Mouse (Mus musculus) lung, postnatal 0 days (tissue): ENCODE results near the gene Alox12.

ENCODE experiments used
- CTCF ChIP-seq: IDR thresholded peaks from 2 replicates; pipeline ENCODE4 v1.5.1; 2016; ENCODE audit warnings: antibody characterized with exemption, mild to moderate bottlenecking
- EP300 ChIP-seq: IDR thresholded peaks from 2 replicates; pipeline ENCODE4 v1.6.1; 2016; ENCODE audit warnings: antibody characterized with exemption, mild to moderate bottlenecking, control low read depth

DNA sequence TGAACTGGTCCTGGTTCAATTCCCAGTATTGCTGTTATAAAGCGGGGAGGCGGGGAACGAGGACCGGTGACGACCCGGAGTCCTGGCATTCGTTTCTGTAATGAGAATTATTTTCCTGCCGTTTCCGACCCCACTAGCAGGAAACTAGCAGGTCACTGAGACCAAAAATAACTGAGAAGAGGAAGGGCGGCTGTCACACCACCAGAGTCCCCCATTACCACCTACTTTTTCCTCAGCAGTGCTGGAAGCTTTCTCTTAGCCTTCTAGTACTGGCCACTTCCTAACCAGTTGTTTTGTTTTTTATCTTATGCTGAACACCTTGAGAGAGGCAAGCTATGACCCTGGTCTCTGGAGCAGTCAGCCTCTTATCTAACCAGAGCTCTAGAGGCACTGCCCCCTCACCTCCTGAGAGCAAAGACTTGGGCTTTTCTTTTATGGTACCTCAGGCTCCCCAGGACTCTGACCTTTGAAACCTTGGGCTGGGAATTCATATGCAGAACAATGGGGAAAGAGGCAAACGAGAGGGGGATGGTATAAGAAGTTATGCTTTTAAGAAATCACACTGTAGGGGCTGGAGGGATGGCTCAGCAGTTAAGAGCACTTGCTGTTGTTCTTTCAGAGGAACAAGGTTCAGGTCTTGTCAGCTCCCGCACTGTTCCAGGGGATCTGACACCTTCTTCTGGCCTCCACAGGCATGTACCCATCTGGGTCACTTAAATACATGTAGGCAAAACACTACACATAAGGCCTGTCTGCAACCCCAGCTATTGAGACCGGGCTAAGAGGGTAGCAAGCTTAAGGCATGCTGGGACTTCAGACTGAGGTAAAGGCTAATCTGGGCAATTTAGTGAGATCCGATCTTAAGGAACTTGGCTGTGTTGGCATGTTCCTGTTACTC lies 33.3 kb downstream of the Alox12 start:
- TF ChIP-seq CTCF (no peak), EP300 (no peak)
